Mouse (Mus musculus): ENCODE data around the gene Poldip3.
A peak's percentile ranks its signal among the peaks of the same experiment; 100 is the strongest.

The Poldip3 gene

DNA sequence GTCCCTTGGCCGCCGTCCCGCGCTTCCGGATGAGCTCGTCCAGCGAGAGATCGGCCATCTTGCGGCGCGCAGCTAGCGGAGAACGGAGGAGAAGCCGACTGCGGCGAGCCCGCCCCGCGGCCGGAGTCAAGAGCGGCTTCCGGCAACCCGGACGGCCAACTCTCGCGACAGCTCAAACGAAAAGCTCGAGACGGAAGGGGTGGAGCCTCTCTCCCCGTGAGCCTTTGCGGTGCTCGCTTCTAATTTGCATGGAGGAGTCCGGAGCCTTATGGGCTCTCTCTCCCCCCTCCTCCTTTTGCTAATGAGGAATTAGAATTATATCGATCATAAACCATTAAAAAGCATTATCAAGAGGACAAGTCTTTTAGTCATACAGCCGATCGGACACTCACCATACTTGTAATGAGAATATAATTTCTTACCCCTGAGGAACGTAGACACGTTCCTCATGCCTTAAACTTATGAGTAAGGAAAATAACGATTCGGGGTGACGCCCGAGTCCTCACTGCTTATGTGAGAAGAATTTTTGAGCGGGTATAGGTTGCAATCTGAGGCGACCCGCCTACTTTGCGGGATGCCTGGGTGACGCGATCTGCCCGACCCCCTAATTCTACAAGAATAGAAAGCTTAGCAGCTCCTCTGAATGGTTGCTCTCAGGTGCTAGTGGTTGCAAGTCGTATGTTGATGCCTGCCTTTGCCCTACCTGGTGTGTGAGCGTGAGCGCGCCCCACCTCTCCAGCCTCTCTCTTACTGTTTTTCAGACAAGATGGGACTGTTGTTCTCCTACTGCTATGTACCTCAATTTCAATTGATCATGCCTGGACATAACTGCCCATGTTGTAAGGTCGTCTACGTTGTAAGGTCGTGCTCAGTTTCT is at the start of gene Poldip3:
TSS of gene Poldip3 (minus strand) at position 189 of the 877 bp plus-strand sequence.
- peak; percentile 94 for DNase-seq (ENCODE audit: low read depth, low spot score)

DNA sequence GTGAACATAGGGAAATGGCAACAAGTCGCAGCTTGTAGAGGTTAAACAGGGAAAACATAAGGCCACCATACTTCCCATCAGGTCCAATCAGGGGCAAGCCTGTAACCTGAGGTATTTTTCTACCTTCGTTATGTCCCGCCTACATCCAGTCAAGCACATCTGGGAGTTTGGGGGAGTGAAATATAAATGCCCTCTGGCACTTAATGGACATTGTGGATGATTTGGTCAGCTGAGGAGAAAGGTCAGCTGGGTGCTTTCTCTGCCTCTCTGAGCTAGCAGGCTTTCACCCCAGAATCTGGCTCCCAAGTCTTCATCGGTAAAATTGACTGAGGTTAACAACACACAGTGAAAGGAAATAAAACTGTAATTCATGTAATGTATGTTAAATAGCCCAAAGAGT is 44.2 kb upstream of the Poldip3 start:
- no peak for DNase-seq (ENCODE audit: low read depth, low spot score)

DNA sequence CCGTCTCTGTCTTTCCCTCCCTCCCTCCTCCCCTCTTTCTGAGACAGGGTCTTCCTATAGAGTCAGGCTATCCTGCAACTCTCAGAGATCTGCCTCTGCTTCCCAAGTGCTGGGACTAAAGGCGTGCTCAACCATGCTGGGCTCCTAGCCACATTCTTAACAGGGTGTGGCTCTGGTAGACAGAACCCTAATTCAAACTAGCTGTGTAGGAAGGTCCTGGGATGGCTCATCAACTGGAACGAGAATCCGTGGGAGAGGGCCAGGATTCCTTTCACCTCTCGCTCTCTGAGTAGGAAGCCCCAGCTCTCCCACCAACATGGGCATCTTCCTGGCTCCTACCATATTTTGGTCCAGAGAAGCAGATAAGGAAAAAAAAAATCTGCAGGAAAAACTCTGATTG is 33.2 kb upstream of the Poldip3 start:
- DNase-seq (ENCODE audit: low read depth, low spot score) = no peak

DNA sequence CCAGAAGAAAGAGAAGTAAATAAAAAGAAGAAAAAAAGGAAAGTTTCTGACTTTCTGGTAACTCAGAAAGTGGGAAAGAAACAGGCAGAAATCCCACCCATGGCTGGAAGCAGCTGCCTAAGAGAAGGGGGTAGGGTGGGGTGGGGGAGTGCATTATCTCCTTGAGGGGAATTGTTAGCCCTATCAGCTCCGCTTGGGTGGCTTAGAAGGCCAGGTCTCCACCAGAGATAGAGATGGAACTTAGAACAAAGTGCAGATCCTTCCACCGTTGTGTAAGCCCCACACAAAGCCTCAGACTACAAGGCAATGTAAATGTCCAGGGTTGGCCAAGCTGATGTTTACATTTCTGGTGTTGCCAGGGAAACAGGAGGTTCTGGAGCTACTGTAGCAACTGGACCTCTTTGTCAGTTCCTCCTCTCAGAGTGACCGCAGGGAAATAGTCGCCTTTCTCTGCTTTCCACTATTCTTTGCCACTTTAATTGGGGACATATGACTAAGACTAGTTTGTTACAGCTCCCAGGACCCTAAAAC is 32.7 kb upstream of the Poldip3 start:
- DNase-seq (ENCODE audit: low read depth, low spot score) = no peak

DNA sequence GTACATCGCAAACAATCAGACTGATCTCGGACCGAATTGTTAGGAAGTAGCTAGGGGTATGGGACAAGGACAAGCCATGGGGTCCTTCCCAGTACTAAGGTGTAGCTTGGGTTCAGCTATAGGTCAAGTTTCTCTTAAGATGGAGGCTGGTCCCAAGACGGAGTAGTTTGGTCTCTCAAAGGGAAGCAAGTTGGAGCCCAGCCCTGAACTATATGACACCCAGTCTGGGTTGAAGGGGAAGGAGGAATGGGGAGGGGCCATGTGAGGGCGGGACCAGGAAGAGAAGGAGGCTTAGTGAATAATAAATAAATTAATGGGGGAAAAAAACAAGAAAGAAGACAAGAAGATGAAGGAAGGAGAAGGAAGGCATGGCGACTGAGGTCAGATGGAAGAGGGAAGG is 30.8 kb upstream of the Poldip3 start:
- no peak for DNase-seq (ENCODE audit: low read depth, low spot score)

DNA sequence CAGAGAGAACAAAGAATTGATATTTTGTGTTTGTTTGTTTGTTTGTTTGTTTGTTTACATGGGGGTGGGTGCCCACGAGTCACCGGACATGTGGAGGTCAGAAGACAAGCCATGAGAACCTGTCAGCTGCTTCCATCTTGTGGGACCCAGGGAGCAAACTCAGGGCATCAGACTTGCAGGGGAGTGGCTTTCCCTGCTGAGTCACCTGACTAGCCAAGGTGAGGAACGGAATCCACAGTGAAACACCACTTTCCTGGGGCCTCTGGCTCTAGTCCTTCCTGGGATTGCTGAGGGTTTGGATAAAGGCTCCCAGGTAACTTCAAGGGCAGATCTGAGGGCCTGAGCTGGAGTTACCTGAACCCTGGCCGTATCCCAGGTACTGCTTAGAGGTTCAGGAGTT is 27.5 kb upstream of the Poldip3 start:
- DNase-seq (ENCODE audit: low read depth, low spot score) = no peak

DNA sequence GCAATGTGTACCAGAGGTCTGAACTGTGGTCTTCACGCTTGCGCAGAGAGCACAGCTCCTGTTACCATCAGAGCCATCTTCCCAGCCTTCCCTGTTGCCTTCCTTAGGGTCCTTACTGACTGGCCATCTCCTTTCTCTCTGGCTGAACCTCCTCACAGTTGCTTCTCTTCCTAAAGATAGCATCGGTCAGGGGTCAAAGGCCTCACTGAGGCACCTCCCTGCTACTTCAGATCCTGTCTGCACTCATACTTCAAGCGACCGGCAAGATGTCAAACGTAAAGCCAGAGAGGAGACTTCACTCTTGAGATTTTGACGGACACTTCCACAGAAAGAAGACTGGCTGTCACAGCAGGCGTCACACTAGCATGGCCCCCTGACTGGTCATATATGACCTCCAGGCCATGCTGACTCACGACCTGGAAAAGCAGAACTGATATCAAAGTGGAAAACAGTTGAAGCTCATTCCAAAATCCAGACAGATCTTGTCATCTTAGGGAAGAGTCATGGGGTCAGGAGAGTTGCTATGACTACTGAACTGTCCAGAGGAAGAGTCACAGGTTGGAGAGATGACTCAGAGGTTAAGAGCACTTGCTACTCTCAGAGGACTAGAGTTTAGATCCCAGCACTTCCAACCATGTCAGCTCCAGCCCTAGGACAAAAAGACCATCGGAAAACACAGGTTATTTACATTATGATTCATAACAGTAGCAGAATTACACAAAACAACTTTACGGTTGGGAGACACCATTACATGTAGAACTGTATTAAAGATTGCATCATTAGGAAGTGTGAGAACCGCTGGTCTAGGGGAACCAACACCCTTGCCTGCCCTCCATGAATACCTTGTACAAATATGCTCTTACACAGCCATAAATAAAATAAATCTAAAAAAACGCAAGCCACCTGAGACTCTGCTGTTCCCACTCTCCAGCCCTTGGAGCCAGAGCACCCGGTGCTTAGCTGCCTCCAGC is 25.0 kb upstream of the Poldip3 start:
- no peak for DNase-seq (ENCODE audit: low read depth, low spot score)

DNA sequence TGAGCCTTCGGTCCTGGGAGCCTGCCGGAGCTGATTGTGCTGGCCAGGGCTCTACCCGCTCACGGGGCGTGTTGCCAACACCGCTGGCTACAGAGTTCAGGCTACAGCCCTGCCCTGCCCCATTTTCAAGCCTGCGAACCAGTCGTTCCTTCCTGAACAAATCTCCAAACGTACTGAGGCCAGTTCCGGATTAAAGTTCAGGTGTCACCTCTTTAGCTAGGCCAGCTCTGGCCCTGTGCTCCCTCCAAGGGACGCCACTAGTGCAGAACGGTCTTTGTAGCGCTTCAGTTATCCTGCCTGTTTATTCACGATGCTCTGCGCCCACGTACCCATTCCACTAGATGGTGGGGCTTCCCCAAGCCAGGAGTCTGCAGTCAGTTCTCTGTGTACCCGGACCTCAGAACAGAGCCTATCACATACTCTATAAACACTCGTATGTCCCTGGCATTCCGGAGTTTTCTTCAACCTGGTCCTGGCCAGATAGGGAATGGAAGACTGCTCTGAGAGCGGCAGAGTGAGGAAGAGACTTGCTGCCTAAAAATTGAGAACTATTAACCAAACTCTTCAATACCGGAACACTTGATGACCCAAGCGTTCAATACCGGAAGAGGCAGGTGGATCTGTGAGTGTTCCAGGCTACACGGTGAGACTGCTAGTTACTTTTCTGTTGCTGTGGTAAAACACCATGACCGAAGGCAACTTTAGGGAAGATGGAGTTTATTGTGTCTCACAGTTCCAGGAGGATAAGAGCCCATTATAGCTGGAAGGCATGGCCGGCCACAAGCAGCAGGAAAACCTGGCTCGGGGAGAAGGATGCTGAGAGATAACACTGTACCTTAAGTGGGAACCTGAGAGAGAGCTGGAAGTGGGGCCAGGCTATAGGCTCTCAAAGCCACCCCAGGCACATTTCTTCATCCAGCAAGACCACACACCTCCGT is 23.6 kb upstream of the Poldip3 start, which contains the start of gene Cyb5r3:
TSS of gene Cyb5r3 (minus strand) at position 101 of the 938 bp plus-strand sequence.
- no peak for DNase-seq (ENCODE audit: low read depth, low spot score)

DNA sequence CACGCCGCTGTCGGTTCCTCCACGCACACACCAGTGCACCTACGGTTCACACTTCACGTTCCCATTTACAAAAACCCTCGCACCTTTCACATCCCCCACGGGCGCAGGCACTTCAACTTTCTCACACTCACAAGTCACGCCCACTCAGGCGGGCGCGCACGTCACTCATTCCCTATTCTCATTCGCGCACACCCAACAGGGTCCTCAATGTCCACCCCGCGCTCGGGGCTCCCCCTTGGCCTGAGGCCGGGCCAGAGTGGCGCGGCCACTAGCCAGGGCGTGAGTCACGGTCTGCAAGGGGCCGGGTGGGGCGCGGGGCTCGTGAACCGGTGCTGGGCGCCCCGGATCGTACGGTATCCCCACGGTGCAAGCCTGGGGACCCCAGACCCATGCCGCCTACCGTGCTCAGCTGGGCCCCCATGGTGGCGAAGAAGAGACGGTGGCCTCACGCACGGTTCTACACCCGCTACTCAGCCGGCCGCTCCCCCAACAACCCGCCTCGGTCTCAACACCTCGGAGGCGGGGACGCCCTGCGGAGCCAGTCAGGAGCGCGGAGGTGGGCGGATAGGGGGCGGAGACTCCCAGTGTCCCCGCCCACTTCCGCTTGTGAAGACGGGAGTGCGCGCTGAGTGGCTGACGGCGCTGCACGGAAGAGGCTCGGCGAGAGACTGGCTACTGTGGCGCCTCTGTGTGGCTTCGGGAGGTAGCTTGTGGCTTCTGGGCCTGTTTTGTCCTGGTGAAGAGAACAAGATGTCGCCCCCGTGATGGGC is 22.7 kb upstream of the Poldip3 start:
- DNase-seq (ENCODE audit: low read depth, low spot score) = peak; percentile 92

DNA sequence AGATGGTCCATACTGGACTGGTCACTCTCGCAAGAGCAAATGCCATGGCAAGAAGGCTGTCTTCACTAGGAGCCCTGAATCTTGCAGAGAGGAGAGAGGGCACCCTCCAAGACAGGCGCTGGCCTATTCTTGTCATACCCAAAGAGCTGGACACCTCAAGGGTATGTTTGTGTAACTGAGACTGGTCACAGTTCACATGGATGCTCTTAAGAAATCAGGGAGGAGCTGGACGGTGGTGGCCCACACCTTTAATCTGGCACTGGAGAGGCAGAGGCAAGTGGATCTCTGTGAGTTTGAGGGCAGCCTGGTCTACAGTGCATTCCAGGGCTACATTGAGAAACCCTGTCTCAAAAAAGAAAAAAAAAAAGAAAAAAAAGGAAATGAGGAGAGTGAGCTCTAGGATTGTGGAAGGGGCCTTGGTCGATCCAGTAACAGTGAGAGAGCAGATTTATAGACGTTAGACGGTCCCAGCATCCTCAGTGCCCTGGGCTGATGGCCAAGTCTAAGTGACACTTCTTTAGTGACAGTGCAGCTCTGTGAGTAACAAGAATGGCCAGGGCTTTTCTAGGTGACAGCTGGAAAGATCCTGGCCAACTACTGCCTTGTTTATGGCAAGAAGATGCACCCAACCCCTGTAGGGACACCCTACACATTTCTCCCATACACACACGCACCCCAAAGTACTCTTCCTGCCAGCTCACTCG is 21.9 kb upstream of the Poldip3 start:
- DNase-seq (ENCODE audit: low read depth, low spot score) = no peak

DNA sequence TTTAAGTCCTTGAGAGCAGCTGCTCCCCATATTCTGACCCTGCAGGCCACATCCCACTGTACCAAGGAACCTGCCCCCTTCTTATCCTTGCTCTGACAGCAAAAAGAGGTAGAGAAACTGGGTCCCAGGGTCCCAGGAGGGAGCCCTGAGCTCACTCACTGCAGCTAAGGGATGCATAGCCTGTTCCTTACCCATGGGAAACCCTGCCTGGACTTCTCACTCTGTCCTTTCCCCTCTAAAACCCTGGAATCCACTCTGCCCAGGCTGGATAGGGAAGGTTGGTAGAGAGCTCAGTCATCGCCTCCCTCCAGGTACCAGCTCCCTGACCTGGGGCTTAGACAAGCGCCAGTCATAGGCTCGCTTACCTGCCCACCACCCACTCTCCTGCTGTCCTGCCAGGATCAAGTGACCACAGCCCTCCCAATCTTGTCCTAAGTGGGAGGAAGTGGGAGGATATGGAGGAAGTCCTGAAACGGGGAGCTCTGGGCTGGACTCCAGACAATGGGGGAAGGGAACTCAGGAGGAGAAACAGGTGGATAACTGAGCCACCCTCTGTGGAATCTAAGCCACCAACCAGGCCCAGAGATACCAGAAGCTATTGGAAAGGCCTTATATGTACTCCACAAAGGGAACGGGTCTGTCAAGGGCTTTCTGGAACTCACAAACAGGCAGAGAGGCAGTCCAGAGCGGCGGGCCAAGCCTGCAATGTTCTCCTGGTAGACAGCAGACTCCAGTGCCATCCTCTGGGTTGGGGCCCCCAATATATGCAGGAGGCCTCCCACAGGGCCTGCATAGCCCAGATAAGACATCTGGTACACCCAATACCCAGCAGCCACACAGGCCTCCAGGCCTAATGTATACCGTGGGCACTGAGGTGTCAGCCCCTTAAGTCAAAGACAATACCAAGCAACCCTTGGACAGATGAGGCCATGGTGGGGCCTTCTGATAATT is 20.9 kb upstream of the Poldip3 start:
- no peak for DNase-seq (ENCODE audit: low read depth, low spot score)

DNA sequence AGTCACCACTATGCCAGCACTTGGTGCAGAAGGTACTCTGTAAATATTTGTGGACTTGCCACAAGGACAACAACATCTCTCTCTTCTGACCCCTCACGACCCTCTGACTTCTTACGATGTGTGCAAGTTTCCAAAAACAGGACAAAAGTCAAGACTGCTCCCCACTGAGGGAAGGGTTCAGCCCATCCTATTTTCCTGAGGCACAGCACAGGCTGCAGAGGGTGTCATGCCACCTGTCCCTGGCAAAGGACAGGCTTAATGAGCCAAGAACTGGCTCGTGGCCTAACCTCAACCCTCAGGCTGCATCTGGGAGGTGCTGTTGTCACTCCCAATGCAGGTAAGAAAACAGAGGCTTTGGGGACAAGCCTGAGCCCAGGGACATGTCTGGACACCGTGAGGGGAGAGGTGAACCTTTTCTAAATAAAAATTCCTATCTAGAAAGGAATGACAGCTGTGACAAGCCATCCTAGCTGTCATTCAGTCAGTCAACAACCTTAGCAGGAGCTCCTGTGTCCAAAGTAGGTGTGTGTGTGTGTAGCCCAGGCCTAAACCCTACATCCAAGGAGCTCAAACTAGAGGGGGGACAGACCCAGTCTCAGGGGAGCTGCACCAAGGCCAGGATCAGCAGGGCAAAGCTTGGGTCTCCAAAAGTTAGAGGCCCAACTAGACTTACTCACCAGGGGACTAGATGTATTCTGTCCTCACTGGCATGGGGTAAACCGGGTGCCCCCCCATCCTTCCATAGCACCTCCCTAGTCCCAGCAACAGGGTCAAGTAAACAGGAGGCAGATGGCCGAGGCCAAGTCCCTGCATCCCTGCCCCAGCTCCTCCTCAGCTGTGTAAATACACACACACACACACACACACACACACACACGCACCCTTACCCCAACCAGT is 19.9 kb upstream of the Poldip3 start:
- no peak for DNase-seq (ENCODE audit: low read depth, low spot score)

DNA sequence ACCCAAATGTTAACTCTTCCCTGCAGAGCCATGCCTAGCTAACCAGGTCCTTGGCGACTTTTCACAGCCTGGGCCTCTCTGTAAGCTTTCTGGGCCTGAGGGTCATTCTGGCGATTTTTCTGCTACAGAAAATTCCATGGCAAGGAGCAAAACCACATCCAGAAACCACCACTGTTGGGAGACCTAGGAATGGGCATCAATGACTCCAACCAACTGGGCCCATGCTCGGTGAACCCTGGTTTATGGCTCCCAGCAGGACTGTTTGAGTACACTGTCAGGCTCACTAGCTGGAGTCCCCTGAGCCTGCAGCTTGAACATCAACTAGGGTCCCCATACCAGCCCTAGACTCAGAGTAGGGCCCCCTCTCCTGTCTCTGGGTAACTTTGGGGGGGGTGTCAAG is 19.1 kb upstream of the Poldip3 start:
- DNase-seq (ENCODE audit: low read depth, low spot score) = no peak

DNA sequence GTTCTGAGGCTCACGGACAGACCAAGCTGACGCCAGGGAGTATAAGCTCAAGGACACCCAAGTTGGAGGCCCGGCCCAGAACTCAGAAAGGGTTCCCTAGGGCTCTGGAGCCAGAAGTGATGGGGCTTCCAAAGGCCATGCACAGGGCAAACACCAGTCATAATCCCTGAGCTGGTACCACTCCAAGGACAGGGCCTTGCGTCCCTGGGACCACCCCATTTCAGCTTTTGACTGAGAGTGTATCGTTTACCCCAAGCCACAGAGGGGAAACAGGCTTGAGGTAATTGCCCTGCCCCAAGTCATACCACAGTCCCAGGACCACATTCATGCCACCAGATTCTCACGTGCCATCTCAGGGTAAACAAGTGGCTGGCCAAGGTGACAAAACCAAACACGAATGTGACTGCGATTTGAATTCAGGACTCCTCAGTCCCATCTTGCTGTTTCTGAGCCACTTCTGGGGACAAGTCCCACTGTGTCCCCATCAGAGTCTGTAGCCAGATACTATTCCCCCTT is 18.4 kb upstream of the Poldip3 start:
- no peak for DNase-seq (ENCODE audit: low read depth, low spot score)

DNA sequence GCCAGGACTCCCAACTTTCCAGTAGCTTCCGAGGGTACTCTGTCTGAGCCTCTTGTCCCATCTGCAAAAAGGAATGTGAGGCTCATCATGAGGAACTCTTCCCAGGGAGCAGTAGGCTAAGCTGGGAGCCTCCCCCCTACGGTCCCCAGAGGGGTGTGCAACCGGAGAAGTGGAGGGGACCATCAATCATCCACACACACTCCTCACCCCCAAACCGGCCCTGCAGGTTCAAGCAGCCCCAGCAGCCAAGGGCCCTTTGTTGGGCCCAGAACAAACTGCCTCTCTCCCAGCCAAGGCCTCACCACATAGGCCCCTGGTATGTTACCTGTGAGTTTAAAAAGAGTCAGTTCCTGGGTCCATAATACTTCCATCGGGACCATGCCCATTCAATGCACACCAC is 17.9 kb upstream of the Poldip3 start:
- no peak for DNase-seq (ENCODE audit: low read depth, low spot score)

DNA sequence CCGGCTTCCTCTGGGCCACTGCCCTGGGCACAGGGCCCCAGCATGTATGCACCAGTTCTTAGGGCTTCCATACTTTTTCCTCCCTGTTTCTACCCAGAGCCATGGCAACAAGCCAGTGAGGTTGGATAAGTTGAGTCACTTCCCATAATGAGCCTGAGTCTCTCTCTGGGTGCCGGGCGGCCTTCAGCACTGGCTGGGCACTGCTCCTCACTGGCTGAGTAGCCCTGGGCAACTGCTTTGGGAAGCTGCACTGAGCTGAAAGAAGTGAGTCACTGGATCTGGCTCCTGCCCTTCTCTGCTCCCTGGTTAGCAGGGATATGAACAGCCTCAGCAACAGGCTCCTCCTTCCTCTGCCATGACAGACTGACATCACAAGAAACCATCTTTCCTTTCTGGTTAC is 17.5 kb upstream of the Poldip3 start:
- no peak for DNase-seq (ENCODE audit: low read depth, low spot score)

Measured in brain, embryonic 18.5 days (tissue).